Mouse (Mus musculus) kidney, adult 2 months (tissue): ENCODE measurements around the gene Fam136a.

Source experiments
- CTCF ChIP-seq: fragments of 200-500 bp; conservative IDR thresholded peaks from 2 replicates; pipeline ENCODE4 v1.5.1; 2011; ENCODE audit warnings: low read depth, mild to moderate bottlenecking, control low read depth, low read length, moderate library complexity, mixed read lengths; ENCODE audit not compliant: insufficient read depth, insufficient read length
- POLR2A ChIP-seq: fragments of 200-500 bp; IDR thresholded peaks from one replicate; pipeline ENCODE4 v1.6.1; 2011; ENCODE audit warnings: low read depth, low read length, control low read depth

- TF ChIP-seq CTCF, result no peak
- TF ChIP-seq POLR2A, result no peak
Measured at GRCm38 (mm10) chr6:86325646-86326045, 39.8 kb upstream of the Fam136a start.
